In genomic region chr10:61822968-61823730, GRCm38 (mm10) we compare ENCODE assay signal across 19 mouse cellular contexts. TPM values are rescaled to one million over a fixed set of nuclear protein-coding genes. Genes with fewer than 3 reads are reported as not detected.
A peak's percentile ranks its signal among the peaks of the same experiment; 100 is the strongest.
DNase-seq lines count a peak whose midpoint lies in the region; ATAC-seq lines count a peak whose summit lies in the region.
"Had no signal": no experiment of that assay in that cellular context is flagged by ENCODE, and none has a peak within 500 bp of the region (broad histone marks: within the 10 kb centered on the region; RNA-seq: fewer than 3 reads in every experiment).

No protein-coding gene starts in this region.

- ATAC-seq in heart, embryonic 12.5 days (ENCODE audit: insufficient number of reproducible peaks, low FRiP score), result no peak
- no peak for ATAC-seq in midbrain, embryonic 11.5 days (ENCODE audit: low FRiP score)
- no peak for ATAC-seq in midbrain, embryonic 14.5 days (ENCODE audit: low FRiP score, low TSS enrichment)
- 0 out of 2 replicates have a peak, but pooled peaks have one; percentile 49 for ATAC-seq in embryonic facial prominence, embryonic 12.5 days (ENCODE audit: insufficient number of reproducible peaks, insufficient read depth, low FRiP score, low TSS enrichment)
- ATAC-seq: intestine, embryonic 16.5 days had no signal

- no peak overlapping the region for H3K27ac ChIP-seq in heart, embryonic 12.5 days (ENCODE audit: poor library complexity, severe bottlenecking)
- H3K27ac ChIP-seq in midbrain, embryonic 11.5 days (ENCODE audit: low read depth, low read length), result no peak overlapping the region
- no peak overlapping the region for H3K27ac ChIP-seq in midbrain, embryonic 14.5 days (replicated peaks; ENCODE audit: low read depth, low read length)
- peak overlapping the region; percentile 85 for H3K27ac ChIP-seq in embryonic facial prominence, embryonic 12.5 days
- H3K27ac ChIP-seq: heart, embryonic 15.5 days; left cerebral cortex, adult 2 months; limb, embryonic 13.5 days; liver, embryonic 14.5 days; midbrain, embryonic 10.5 days had no signal

- DNase-seq in heart, adult 11 months, result peak; percentile 61
- peak; percentile 59 for DNase-seq in midbrain, embryonic 11.5 days (ENCODE audit: low spot score, missing footprints)
- DNase-seq in midbrain, embryonic 14.5 days, result no peak
- peak; percentile 73 for DNase-seq in mesoderm, embryonic 11.5 days (ENCODE audit: low read depth, low spot score)
- no peak for DNase-seq in layer of hippocampus, adult 18-20 months (ENCODE audit: low spot score in 2 of 2)
- no peak for DNase-seq in cerebellum, adult 8-10 months
- DNase-seq: adrenal gland, adult 8-10 months; cerebellum, adult 11 months; cerebellum, postnatal 36 days; kidney, postnatal 10 days; right cerebral cortex, adult 18-20 months had no signal

- no peaks in the 10 kb centered on the region for H3K27me3 ChIP-seq in heart, embryonic 12.5 days (replicated peaks)
- no peaks in the 10 kb centered on the region for H3K27me3 ChIP-seq in midbrain, embryonic 11.5 days (ENCODE audit: control insufficient read depth, insufficient read depth, low read length)
- no peaks in the 10 kb centered on the region for H3K27me3 ChIP-seq in midbrain, embryonic 14.5 days (ENCODE audit: control insufficient read depth, insufficient read depth, low read length)
- no peaks in the 10 kb centered on the region for H3K27me3 ChIP-seq in embryonic facial prominence, embryonic 12.5 days
- H3K27me3 ChIP-seq: heart, embryonic 15.5 days; limb, embryonic 13.5 days had no signal

- H3K4me2 ChIP-seq in heart, embryonic 12.5 days, result no peak overlapping the region
- no peak overlapping the region for H3K4me2 ChIP-seq in midbrain, embryonic 11.5 days
- H3K4me2 ChIP-seq in midbrain, embryonic 14.5 days (ENCODE audit: low read length), result no peak overlapping the region
- H3K4me2 ChIP-seq in embryonic facial prominence, embryonic 12.5 days (replicated peaks), result 0 out of 2 replicates have a peak overlapping the region, but pooled peaks have one; percentile 1
- H3K4me2 ChIP-seq: heart, embryonic 15.5 days; limb, embryonic 13.5 days had no signal

- 30% methylated on average over 7 of the region's 7 CpGs for WGBS in heart, embryonic 12.5 days
- WGBS in midbrain, embryonic 11.5 days, result 72% methylated on average over 7 of the region's 7 CpGs
- 74% methylated on average over 7 of the region's 7 CpGs for WGBS in midbrain, embryonic 14.5 days
- WGBS in embryonic facial prominence, embryonic 12.5 days, result 29% methylated on average over 7 of the region's 7 CpGs

- H3K9ac ChIP-seq in heart, embryonic 12.5 days, result no peak overlapping the region
- H3K9ac ChIP-seq in midbrain, embryonic 11.5 days (ENCODE audit: low read length), result no peak overlapping the region
- no peak overlapping the region for H3K9ac ChIP-seq in midbrain, embryonic 14.5 days (replicated peaks; ENCODE audit: low read length)
- no peak overlapping the region for H3K9ac ChIP-seq in embryonic facial prominence, embryonic 12.5 days
- H3K9ac ChIP-seq: heart, embryonic 15.5 days; limb, embryonic 13.5 days; liver, embryonic 14.5 days had no signal

- H3K9me3 ChIP-seq in heart, embryonic 12.5 days (replicated peaks), result no peaks in the 10 kb centered on the region
- no peaks in the 10 kb centered on the region for H3K9me3 ChIP-seq in midbrain, embryonic 11.5 days (ENCODE audit: control insufficient read depth, low read length)
- no peaks in the 10 kb centered on the region for H3K9me3 ChIP-seq in midbrain, embryonic 14.5 days (ENCODE audit: control insufficient read depth, low read length)
- no peaks in the 10 kb centered on the region for H3K9me3 ChIP-seq in embryonic facial prominence, embryonic 12.5 days
- H3K9me3 ChIP-seq: heart, embryonic 15.5 days; limb, embryonic 13.5 days; midbrain, embryonic 10.5 days had no signal

- no peak overlapping the region for H3K4me3 ChIP-seq in heart, embryonic 12.5 days
- no peak overlapping the region for H3K4me3 ChIP-seq in midbrain, embryonic 11.5 days (ENCODE audit: low read depth, low read length)
- H3K4me3 ChIP-seq in midbrain, embryonic 14.5 days (replicated peaks; ENCODE audit: low read depth, low read length), result no peak overlapping the region
- H3K4me3 ChIP-seq in embryonic facial prominence, embryonic 12.5 days, result no peak overlapping the region
- H3K4me3 ChIP-seq: heart, embryonic 15.5 days; left cerebral cortex, adult 2 months; limb, embryonic 13.5 days; midbrain, embryonic 10.5 days had no signal

- H3K4me1 ChIP-seq in heart, embryonic 12.5 days (replicated peaks), result peaks cover 20% of the 10 kb centered on the region
- H3K4me1 ChIP-seq in midbrain, embryonic 11.5 days (ENCODE audit: control insufficient read depth, insufficient read depth, low read length), result peaks cover 14% of the 10 kb centered on the region
- H3K4me1 ChIP-seq in midbrain, embryonic 14.5 days (ENCODE audit: control insufficient read depth, insufficient read depth, low read length), result peaks cover 6% of the 10 kb centered on the region; the same call in 1 of the 2 replicates
- peaks cover 50% of the 10 kb centered on the region for H3K4me1 ChIP-seq in embryonic facial prominence, embryonic 12.5 days
- H3K4me1 ChIP-seq: heart, embryonic 15.5 days had no signal

- H3K36me3 ChIP-seq in heart, embryonic 12.5 days, result no peaks in the 10 kb centered on the region
- H3K36me3 ChIP-seq in midbrain, embryonic 11.5 days (ENCODE audit: control insufficient read depth, insufficient read depth, low read length), result no peaks in the 10 kb centered on the region
- H3K36me3 ChIP-seq in midbrain, embryonic 14.5 days (ENCODE audit: control insufficient read depth, insufficient read depth, low read length), result no peaks in the 10 kb centered on the region
- no peaks in the 10 kb centered on the region for H3K36me3 ChIP-seq in embryonic facial prominence, embryonic 12.5 days
- H3K36me3 ChIP-seq: heart, embryonic 15.5 days; limb, embryonic 13.5 days; midbrain, embryonic 10.5 days had no signal

RNA-seq across cellular contexts. Expression of gene H2afy2, which starts 39.2 kb away (rescaled TPM):
- polyA plus RNA-seq in heart, embryonic 12.5 days (2016; fragmentation: Nextera tagmentation; extraction: Ambion mirVana), result 72.7 and 76.0 TPM in 2 replicates
- polyA plus RNA-seq in midbrain, embryonic 11.5 days (2014; fragmentation: Nextera tagmentation; extraction: Ambion mirVana), result 272 and 287 TPM in 2 replicates
- 242 and 295 TPM in 2 replicates for polyA plus RNA-seq in midbrain, embryonic 14.5 days (2014; fragmentation: Nextera tagmentation; extraction: Ambion mirVana)
- 383 and 385 TPM in 2 replicates for polyA plus RNA-seq in embryonic facial prominence, embryonic 12.5 days (2016; fragmentation: Nextera tagmentation; extraction: Ambion mirVana)
- 10 to 100 TPM; 12.8 to 14.6 TPM for total RNA-seq in layer of hippocampus, adult 18-20 months (2021)

Comparison
In these comparisons a context has a peak if more than half of its experiments do, and no peak if none do; other contexts are left out.
1. DNase-seq: peak in heart, adult 11 months (single experiment), midbrain, embryonic 11.5 days (single experiment) and mesoderm, embryonic 11.5 days (single experiment); none in midbrain, embryonic 14.5 days (single experiment), layer of hippocampus, adult 18-20 months (0 of 2) and cerebellum, adult 8-10 months (single experiment).